Mouse (Mus musculus): ENCODE results near the gene Nabp2. TPM values are rescaled to one million over a fixed set of nuclear protein-coding genes. Genes with fewer than 3 reads are reported as not detected.
A peak's percentile ranks its signal among the peaks of the same experiment; 100 is the strongest.

The Nabp2 gene
- polyA plus RNA-seq, 1 experiment = 82.9 TPM

- Histone ChIP-seq H3K27ac (ENCODE audit: insufficient read depth, low read length) (0 out of 2 replicates have a peak overlapping the region, but pooled peaks have one; percentile 3), H3K27me3 (ENCODE audit: control insufficient read depth, insufficient read depth, low read length, poor library complexity, severe bottlenecking) (no peaks in the 10 kb centered on the region), H3K4me3 (ENCODE audit: low read depth, low read length) (peak overlapping the region; percentile 60), H3K4me1 (ENCODE audit: control insufficient read depth, insufficient read depth, low read length) (no peaks in the 10 kb centered on the region), H3K9me3 (replicated peaks; ENCODE audit: control insufficient read depth, insufficient read depth, low read length, poor library complexity, severe bottlenecking) (no peaks in the 10 kb centered on the region), H3K36me3 (ENCODE audit: control insufficient read depth, insufficient read depth, low read length, poor library complexity, severe bottlenecking) (peaks cover 2% of the 10 kb centered on the region; the same call in 1 of the 2 replicates), H3K9ac (ENCODE audit: low read depth, poor library complexity, severe bottlenecking) (peak overlapping the region; percentile 68)
- TF ChIP-seq CTCF (IDR thresholded peaks at IDR 0.05; ENCODE audit: low read depth, low read length) = no peak
- TF ChIP-seq EP300 (IDR thresholded peaks at IDR 0.05; ENCODE audit: insufficient read depth, low read depth, low read length) = 0 out of 2 replicates have a peak, but pooled peaks have one; percentile 18
Observed at GRCm38 (mm10) chr10:128369218-128369543, 42.1 kb downstream of the Nabp2 start.

- Histone ChIP-seq H3K27me3 (ENCODE audit: control insufficient read depth, insufficient read depth, low read length, poor library complexity, severe bottlenecking) (no peaks in the 10 kb centered on the region), H3K4me3 (ENCODE audit: low read depth, low read length) (peak within 1 kb of the TSS; percentile 67), H3K36me3 (ENCODE audit: control insufficient read depth, insufficient read depth, low read length, poor library complexity, severe bottlenecking) (peaks cover 4% of the 10 kb centered on the region), H3K9me3 (replicated peaks; ENCODE audit: control insufficient read depth, insufficient read depth, low read length, poor library complexity, severe bottlenecking) (no peaks in the 10 kb centered on the region), H3K9ac (ENCODE audit: low read depth, poor library complexity, severe bottlenecking) (peak within 1 kb of the TSS; percentile 68), H3K27ac (ENCODE audit: insufficient read depth, low read length) (0 out of 2 replicates have a peak within 1 kb of the TSS, but pooled peaks have one; percentile 3), H3K4me1 (ENCODE audit: control insufficient read depth, insufficient read depth, low read length) (no peaks in the 10 kb centered on the region)
- TF ChIP-seq POLR2A (IDR thresholded peaks at IDR 0.05; ENCODE audit: insufficient read depth, low read length) (peak; percentile 71), EP300 (IDR thresholded peaks at IDR 0.05; ENCODE audit: insufficient read depth, low read depth, low read length) (no peak)
Observed at GRCm38 (mm10) chr10:128368402-128369217, 42.7 kb downstream of the Nabp2 start, which contains the start of gene Coq10a. Coq10a (minus strand) TSS chr10:128368997.

- TF ChIP-seq POLR2A (IDR thresholded peaks at IDR 0.05; ENCODE audit: insufficient read depth, low read length) (no peak), EP300 (IDR thresholded peaks at IDR 0.05; ENCODE audit: insufficient read depth, low read depth, low read length) (no peak), CTCF (IDR thresholded peaks at IDR 0.05; ENCODE audit: low read depth, low read length) (no peak)
- Histone ChIP-seq H3K4me3 (ENCODE audit: low read depth, low read length) (peak overlapping the region; percentile 67), H3K9ac (ENCODE audit: low read depth, poor library complexity, severe bottlenecking) (peak overlapping the region; percentile 68), H3K4me1 (ENCODE audit: control insufficient read depth, insufficient read depth, low read length) (no peaks in the 10 kb centered on the region), H3K36me3 (ENCODE audit: control insufficient read depth, insufficient read depth, low read length, poor library complexity, severe bottlenecking) (peaks cover 11% of the 10 kb centered on the region), H3K9me3 (replicated peaks; ENCODE audit: control insufficient read depth, insufficient read depth, low read length, poor library complexity, severe bottlenecking) (no peaks in the 10 kb centered on the region), H3K27ac (ENCODE audit: insufficient read depth, low read length) (no peak overlapping the region), H3K27me3 (ENCODE audit: control insufficient read depth, insufficient read depth, low read length, poor library complexity, severe bottlenecking) (no peaks in the 10 kb centered on the region)
Observed at GRCm38 (mm10) chr10:128367899-128368401, 43.3 kb downstream of the Nabp2 start.

GRCm38 (mm10) chr10:128362568-128362967 is 48.7 kb downstream of the Nabp2 start:
- TF ChIP-seq CTCF (IDR thresholded peaks at IDR 0.05; ENCODE audit: low read depth, low read length) (peak; percentile 18), EP300 (IDR thresholded peaks at IDR 0.05; ENCODE audit: insufficient read depth, low read depth, low read length) (no peak), POLR2A (IDR thresholded peaks at IDR 0.05; ENCODE audit: insufficient read depth, low read length) (no peak)
- Histone ChIP-seq H3K4me3 (ENCODE audit: low read depth, low read length) (no peak overlapping the region), H3K9me3 (replicated peaks; ENCODE audit: control insufficient read depth, insufficient read depth, low read length, poor library complexity, severe bottlenecking) (no peaks in the 10 kb centered on the region), H3K9ac (ENCODE audit: low read depth, poor library complexity, severe bottlenecking) (no peak overlapping the region), H3K36me3 (ENCODE audit: control insufficient read depth, insufficient read depth, low read length, poor library complexity, severe bottlenecking) (peaks cover 51% of the 10 kb centered on the region), H3K27ac (ENCODE audit: insufficient read depth, low read length) (no peak overlapping the region), H3K4me1 (ENCODE audit: control insufficient read depth, insufficient read depth, low read length) (no peaks in the 10 kb centered on the region), H3K27me3 (ENCODE audit: control insufficient read depth, insufficient read depth, low read length, poor library complexity, severe bottlenecking) (no peaks in the 10 kb centered on the region)

GRCm38 (mm10) chr10:128361836-128362235 is 49.5 kb downstream of the Nabp2 start:
- Histone ChIP-seq H3K9ac (ENCODE audit: low read depth, poor library complexity, severe bottlenecking) (no peak overlapping the region), H3K27me3 (ENCODE audit: control insufficient read depth, insufficient read depth, low read length, poor library complexity, severe bottlenecking) (no peaks in the 10 kb centered on the region), H3K27ac (ENCODE audit: insufficient read depth, low read length) (no peak overlapping the region), H3K9me3 (replicated peaks; ENCODE audit: control insufficient read depth, insufficient read depth, low read length, poor library complexity, severe bottlenecking) (no peaks in the 10 kb centered on the region), H3K36me3 (ENCODE audit: control insufficient read depth, insufficient read depth, low read length, poor library complexity, severe bottlenecking) (peaks cover 51% of the 10 kb centered on the region), H3K4me1 (ENCODE audit: control insufficient read depth, insufficient read depth, low read length) (no peaks in the 10 kb centered on the region), H3K4me3 (ENCODE audit: low read depth, low read length) (no peak overlapping the region)
- TF ChIP-seq CTCF (IDR thresholded peaks at IDR 0.05; ENCODE audit: low read depth, low read length) (no peak), POLR2A (IDR thresholded peaks at IDR 0.05; ENCODE audit: insufficient read depth, low read length) (no peak), EP300 (IDR thresholded peaks at IDR 0.05; ENCODE audit: insufficient read depth, low read depth, low read length) (no peak)

GRCm38 (mm10) chr10:128359226-128359625 is 52.1 kb downstream of the Nabp2 start:
- Histone ChIP-seq H3K27ac (ENCODE audit: insufficient read depth, low read length) (no peak overlapping the region), H3K4me1 (ENCODE audit: control insufficient read depth, insufficient read depth, low read length) (no peaks in the 10 kb centered on the region), H3K4me3 (ENCODE audit: low read depth, low read length) (no peak overlapping the region), H3K36me3 (ENCODE audit: control insufficient read depth, insufficient read depth, low read length, poor library complexity, severe bottlenecking) (peaks cover 65% of the 10 kb centered on the region), H3K27me3 (ENCODE audit: control insufficient read depth, insufficient read depth, low read length, poor library complexity, severe bottlenecking) (no peaks in the 10 kb centered on the region), H3K9me3 (replicated peaks; ENCODE audit: control insufficient read depth, insufficient read depth, low read length, poor library complexity, severe bottlenecking) (no peaks in the 10 kb centered on the region), H3K9ac (ENCODE audit: low read depth, poor library complexity, severe bottlenecking) (no peak overlapping the region)
- TF ChIP-seq EP300 (IDR thresholded peaks at IDR 0.05; ENCODE audit: insufficient read depth, low read depth, low read length) (no peak), POLR2A (IDR thresholded peaks at IDR 0.05; ENCODE audit: insufficient read depth, low read length) (no peak), CTCF (IDR thresholded peaks at IDR 0.05; ENCODE audit: low read depth, low read length) (no peak)
